Mouse (Mus musculus): ENCODE data around the gene Lyst.

DNA sequence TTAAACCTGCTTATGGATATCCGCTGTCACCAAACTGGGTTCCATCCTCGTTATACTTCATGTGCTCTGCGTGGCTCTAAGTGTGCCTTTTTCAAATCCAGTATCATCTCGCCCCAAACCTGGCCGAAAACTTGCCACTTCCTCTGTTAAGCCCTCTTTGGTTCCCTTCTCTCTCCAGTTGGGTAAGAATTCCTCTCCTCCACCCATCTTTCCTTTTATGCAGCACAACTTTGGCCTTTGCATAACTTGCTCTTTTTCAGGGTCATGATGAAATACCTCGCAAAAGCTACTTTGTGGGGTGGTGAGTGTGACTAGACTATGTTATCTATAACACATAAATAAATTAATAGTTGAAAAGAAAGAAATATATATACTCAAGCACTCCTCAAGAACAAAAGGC lies 22.6 kb upstream of the Lyst start:
- TF ChIP-seq POLR2AphosphoS5 (IDR thresholded peaks at IDR 0.05; ENCODE audit: borderline replicate concordance, low read depth, low read length) (no peak), CTCF (IDR thresholded peaks at IDR 0.05 in 2 of 3, conservative IDR thresholded peaks at IDR 0.05 in 1 of 3; ENCODE audit: control insufficient read depth in 1 of 3, insufficient read depth in 1 of 3, low read depth in 2 of 3, low read length in 3 of 3, poor library complexity in 1 of 3, severe bottlenecking in 1 of 3) (no peak), RCOR1 (IDR thresholded peaks at IDR 0.05; ENCODE audit: low read depth, low read length) (no peak), SMC3 (IDR thresholded peaks at IDR 0.05; ENCODE audit: low read depth, low read length) (no peak), ZKSCAN1 (IDR thresholded peaks at IDR 0.05; ENCODE audit: low read depth, low read length) (no peak), POLR2A (IDR thresholded peaks at IDR 0.05; ENCODE audit: control insufficient read depth in 1 of 2, insufficient read depth in 1 of 2, low read depth in 1 of 2, low read length in 2 of 2, poor library complexity in 1 of 2) (no peak), MAX (IDR thresholded peaks at IDR 0.05; ENCODE audit: low read length) (no peak), BHLHE40 (IDR thresholded peaks at IDR 0.05; ENCODE audit: borderline replicate concordance, low read depth, low read length) (no peak)
